Mouse (Mus musculus) erythroblast, adult 5-6 weeks (primary cell): ENCODE data around the gene Fasn. TPM values are rescaled to one million over a fixed set of nuclear protein-coding genes. Genes with fewer than 3 reads are reported as not detected.
"Not testable (repeated sequence)": the region's sequence is repeated elsewhere in the genome, so short reads cannot be mapped to it uniquely, and the experiment has no call there.

Experiments used
- ATAC-seq: replicated peaks from 2 replicates; pipeline ENCODE4 v1.8.0; 2016; ENCODE audit warnings: moderate number of reproducible peaks, mild to moderate bottlenecking, moderate TSS enrichment, inconsistent platforms; ENCODE audit not compliant: poor library complexity, low FRiP score, severe bottlenecking
- total RNA-seq, 2 experiments: library from RNA; stranded (forward) in 1 of 2; stranded (reverse) in 1 of 2; fragments of 150-400 nt in 1 of 2; fragments of 200-764, 138-1000 nt in 1 of 2; gene quantifications; 2 replicates each; pipeline versions ENCODE4 v1.2.3 to v1.2.4; 2015 to 2017; ENCODE audit warnings: low replicate concordance in 2 of 2

The Fasn gene
- 6.5 and 7.9 TPM in 2 replicates for total RNA-seq (2015; ENCODE audit: low replicate concordance)
- 2.6 TPM in 2 replicates for total RNA-seq (2017; ENCODE audit: low replicate concordance)

GRCm38 (mm10) chr11:120823956-120824786 is at the start of gene Fasn:
TSS of gene Fasn (minus strand) at chr11:120824547.
- ATAC-seq, result peak; percentile 76

- no peak for ATAC-seq
These were observed 48.9 kb upstream of the Fasn start for GRCm38 (mm10) chr11:120873206-120873605.

- ATAC-seq, result no peak
These were observed 47.2 kb upstream of the Fasn start for GRCm38 (mm10) chr11:120871521-120871920.

- ATAC-seq, result no peak
These were observed 41.5 kb upstream of the Fasn start for GRCm38 (mm10) chr11:120865816-120866215.

- no peak for ATAC-seq
These were observed 38.5 kb upstream of the Fasn start for GRCm38 (mm10) chr11:120862819-120863218.

GRCm38 (mm10) chr11:120855938-120856337 is 31.6 kb upstream of the Fasn start:
- ATAC-seq, result peak; percentile 44

GRCm38 (mm10) chr11:120853788-120854187 is 29.4 kb upstream of the Fasn start:
- ATAC-seq, result no peak

- ATAC-seq, result no peak
These were observed 28.8 kb upstream of the Fasn start for GRCm38 (mm10) chr11:120853158-120853557.

- ATAC-seq, result no peak
These were observed 28.0 kb upstream of the Fasn start for GRCm38 (mm10) chr11:120852083-120852935.

GRCm38 (mm10) chr11:120851582-120851981 is 27.2 kb upstream of the Fasn start:
- no peak for ATAC-seq

GRCm38 (mm10) chr11:120851132-120851531 is 26.8 kb upstream of the Fasn start:
- no peak for ATAC-seq

- ATAC-seq, result 0 out of 2 replicates have a peak, but pooled peaks have one; percentile 37
These were observed 26.1 kb upstream of the Fasn start for GRCm38 (mm10) chr11:120850331-120851030.

GRCm38 (mm10) chr11:120846725-120847475 is 22.6 kb upstream of the Fasn start:
- ATAC-seq, result peak; percentile 44; the same call in 1 of the 2 replicates

GRCm38 (mm10) chr11:120844329-120844728 is 20.0 kb upstream of the Fasn start:
- no peak for ATAC-seq

- ATAC-seq, result no peak
These were observed 9.4 kb upstream of the Fasn start for GRCm38 (mm10) chr11:120833555-120834280.

GRCm38 (mm10) chr11:120832962-120833361 is 8.6 kb upstream of the Fasn start:
- ATAC-seq, result not testable (repeated sequence)

- no peak for ATAC-seq
These were observed 7.5 kb upstream of the Fasn start for GRCm38 (mm10) chr11:120831659-120832440.

GRCm38 (mm10) chr11:120830686-120831085 is 6.3 kb upstream of the Fasn start:
- ATAC-seq, result no peak
